Mouse (Mus musculus): ENCODE results near the gene Lamc3. TPM values are rescaled to one million over a fixed set of nuclear protein-coding genes. Genes with fewer than 3 reads are reported as not detected.

Lamc3 gene
- polyA plus RNA-seq, 1 experiment = 4.4 TPM

GRCm38 (mm10) chr2:31957211-31957610 is 70.1 kb downstream of the Lamc3 start:
- Histone ChIP-seq H3K4me1 (ENCODE audit: control insufficient read depth, insufficient read depth, insufficient read length, low read length) (no peaks in the 10 kb centered on the region), H3K27ac (ENCODE audit: insufficient read depth, low read depth, low read length) (no peak overlapping the region), H3K36me3 (ENCODE audit: control insufficient read depth, insufficient read depth, low read length) (no peaks in the 10 kb centered on the region), H3K27me3 (ENCODE audit: control insufficient read depth, insufficient read depth, low read length) (no peaks in the 10 kb centered on the region), H3K4me3 (ENCODE audit: low read depth, low read length) (no peak overlapping the region)
- 84% methylated on average over 10 of the region's 10 CpGs for WGBS
- TF ChIP-seq CTCF (IDR thresholded peaks at IDR 0.05; ENCODE audit: extremely low read depth, insufficient read length, insufficient replicate concordance, low read depth, low read length) = no peak
- no peak for TF ChIP-seq POLR2A (IDR thresholded peaks at IDR 0.05; ENCODE audit: low read depth, low read length)

DNA sequence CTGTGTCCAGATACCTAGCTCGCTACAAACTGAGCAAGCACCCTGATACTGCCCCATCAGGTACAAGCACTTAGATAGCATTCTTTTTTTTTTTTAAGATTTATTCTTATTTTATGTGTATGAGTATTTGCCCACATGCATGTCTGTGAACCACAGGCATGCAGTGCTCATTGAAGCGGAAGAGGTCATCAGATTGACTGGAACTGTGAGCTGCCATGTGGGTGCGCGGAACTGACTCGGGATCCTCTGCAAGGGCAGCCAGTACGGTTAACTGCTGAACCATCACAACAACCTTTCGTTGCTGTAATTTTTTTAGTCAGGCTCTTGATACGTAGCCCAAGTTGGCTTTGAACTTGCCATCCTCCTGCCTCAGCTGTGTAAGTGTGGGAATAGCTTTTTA is 73.9 kb downstream of the Lamc3 start:
- no peak for TF ChIP-seq POLR2A (IDR thresholded peaks at IDR 0.05; ENCODE audit: low read depth, low read length)
- Histone ChIP-seq H3K27me3 (ENCODE audit: control insufficient read depth, insufficient read depth, low read length) (no peaks in the 10 kb centered on the region), H3K27ac (ENCODE audit: insufficient read depth, low read depth, low read length) (no peak overlapping the region), H3K4me3 (ENCODE audit: low read depth, low read length) (no peak overlapping the region), H3K4me1 (ENCODE audit: control insufficient read depth, insufficient read depth, insufficient read length, low read length) (no peaks in the 10 kb centered on the region), H3K36me3 (ENCODE audit: control insufficient read depth, insufficient read depth, low read length) (no peaks in the 10 kb centered on the region)
- WGBS = 95% methylated on average over 8 of the region's 8 CpGs

DNA sequence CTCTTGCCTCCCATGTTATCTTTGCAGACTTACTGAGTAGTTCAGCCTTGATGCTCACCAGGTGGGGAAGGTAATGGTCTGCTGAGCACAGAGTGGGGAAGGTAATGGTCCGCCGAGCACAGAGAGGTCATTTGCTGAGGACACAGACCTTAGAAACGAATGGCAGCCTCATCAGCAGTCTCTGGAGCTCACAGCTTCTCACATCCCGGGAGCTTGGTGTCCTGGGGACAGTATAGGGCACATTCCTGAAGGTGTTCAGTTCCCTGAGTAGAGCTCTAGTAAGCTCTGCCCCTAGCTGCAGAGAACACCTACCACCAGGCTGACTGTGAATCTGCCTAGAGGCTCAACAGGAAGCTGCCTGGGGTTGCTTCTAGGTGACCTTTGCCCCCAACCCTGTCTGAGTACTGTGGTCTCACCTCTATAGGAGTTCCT is 74.7 kb downstream of the Lamc3 start:
- H3K27ac ChIP-seq (ENCODE audit: insufficient read depth, low read depth, low read length) = no peak overlapping the region
- no peak for TF ChIP-seq POLR2A (IDR thresholded peaks at IDR 0.05; ENCODE audit: low read depth, low read length)
- TF ChIP-seq CTCF (IDR thresholded peaks at IDR 0.05; ENCODE audit: extremely low read depth, insufficient read length, insufficient replicate concordance, low read depth, low read length) = no peak
- H3K36me3 ChIP-seq (ENCODE audit: control insufficient read depth, insufficient read depth, low read length) = no peaks in the 10 kb centered on the region
- H3K4me3 ChIP-seq (ENCODE audit: low read depth, low read length) = no peak overlapping the region
- 63% methylated on average over 4 of the region's 4 CpGs for WGBS
- no peaks in the 10 kb centered on the region for H3K4me1 ChIP-seq (ENCODE audit: control insufficient read depth, insufficient read depth, insufficient read length, low read length)
- H3K27me3 ChIP-seq (ENCODE audit: control insufficient read depth, insufficient read depth, low read length) = no peaks in the 10 kb centered on the region

DNA sequence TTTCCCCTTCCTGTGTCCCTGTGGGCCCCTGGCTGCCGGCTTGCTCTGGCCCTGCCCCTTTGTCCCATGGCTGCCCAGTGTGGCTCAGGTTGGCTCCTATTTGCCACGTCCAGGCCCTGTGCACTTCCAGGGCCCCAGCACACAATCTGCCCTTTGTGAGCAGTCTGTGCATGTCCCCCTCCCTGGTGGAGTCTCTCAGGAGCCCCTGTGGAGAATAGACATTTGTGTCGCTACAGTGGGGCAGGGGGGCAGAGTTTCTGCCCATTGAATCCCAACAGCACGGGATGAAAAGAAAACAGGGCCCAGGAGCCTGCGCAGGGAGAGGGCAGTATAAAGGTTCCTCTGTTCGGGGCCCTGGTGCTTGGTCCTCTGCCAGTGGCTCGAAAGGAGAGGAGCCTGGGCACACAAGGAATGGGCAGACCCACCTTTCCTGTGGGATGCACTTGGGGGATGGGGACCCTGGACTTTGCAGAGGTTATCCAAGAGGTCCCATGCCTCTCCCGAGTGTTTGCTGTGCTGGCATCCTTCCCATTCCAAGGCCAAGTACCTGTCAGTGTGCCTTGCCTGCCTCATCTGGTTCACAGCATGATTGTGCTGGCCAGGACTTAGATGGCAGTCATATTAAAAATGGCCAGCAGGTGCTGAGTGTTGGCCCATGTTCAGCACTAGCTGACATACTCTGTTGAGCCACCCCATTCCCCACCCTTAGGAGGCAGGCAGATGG is 75.6 kb downstream of the Lamc3 start:
- no peaks in the 10 kb centered on the region for H3K4me1 ChIP-seq (ENCODE audit: control insufficient read depth, insufficient read depth, insufficient read length, low read length)
- H3K36me3 ChIP-seq (ENCODE audit: control insufficient read depth, insufficient read depth, low read length) = no peaks in the 10 kb centered on the region
- H3K4me3 ChIP-seq (ENCODE audit: low read depth, low read length) = no peak overlapping the region
- TF ChIP-seq POLR2A (IDR thresholded peaks at IDR 0.05; ENCODE audit: low read depth, low read length) = no peak
- no peak for TF ChIP-seq CTCF (IDR thresholded peaks at IDR 0.05; ENCODE audit: extremely low read depth, insufficient read length, insufficient replicate concordance, low read depth, low read length)
- no peak overlapping the region for H3K27ac ChIP-seq (ENCODE audit: insufficient read depth, low read depth, low read length)
- H3K27me3 ChIP-seq (ENCODE audit: control insufficient read depth, insufficient read depth, low read length) = no peaks in the 10 kb centered on the region
- WGBS = 52% methylated on average over 8 of the region's 8 CpGs

- TF ChIP-seq CTCF (IDR thresholded peaks at IDR 0.05; ENCODE audit: extremely low read depth, insufficient read length, insufficient replicate concordance, low read depth, low read length) (no peak), POLR2A (IDR thresholded peaks at IDR 0.05; ENCODE audit: low read depth, low read length) (no peak)
- WGBS = 78% methylated on average over 7 of the region's 7 CpGs
- Histone ChIP-seq H3K27ac (ENCODE audit: insufficient read depth, low read depth, low read length) (no peak overlapping the region), H3K27me3 (ENCODE audit: control insufficient read depth, insufficient read depth, low read length) (no peaks in the 10 kb centered on the region), H3K4me3 (ENCODE audit: low read depth, low read length) (no peak overlapping the region), H3K4me1 (ENCODE audit: control insufficient read depth, insufficient read depth, insufficient read length, low read length) (no peaks in the 10 kb centered on the region), H3K36me3 (ENCODE audit: control insufficient read depth, insufficient read depth, low read length) (no peaks in the 10 kb centered on the region)
These were observed 76.4 kb downstream of the Lamc3 start for GRCm38 (mm10) chr2:31963491-31963890.

DNA sequence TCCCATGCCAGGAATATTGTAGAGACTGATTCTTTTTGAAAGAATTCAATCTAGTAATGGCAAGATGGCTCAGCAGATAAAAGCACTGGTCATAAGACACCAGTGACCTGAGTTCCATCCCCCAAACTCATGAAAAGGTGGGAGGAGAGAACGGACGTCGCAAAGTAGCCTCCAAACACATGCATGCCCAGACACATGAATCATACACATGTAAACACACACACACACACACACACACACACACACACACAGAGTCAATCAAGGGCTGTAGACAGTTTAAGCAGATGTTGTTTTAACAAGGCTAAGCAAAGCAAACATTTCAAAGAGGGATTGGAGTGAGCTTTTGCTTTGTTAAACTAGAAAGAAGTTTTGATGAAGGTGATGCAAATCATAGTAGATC is 77.1 kb downstream of the Lamc3 start:
- no peaks in the 10 kb centered on the region for H3K27me3 ChIP-seq (ENCODE audit: control insufficient read depth, insufficient read depth, low read length)
- TF ChIP-seq CTCF (IDR thresholded peaks at IDR 0.05; ENCODE audit: extremely low read depth, insufficient read length, insufficient replicate concordance, low read depth, low read length) (no peak), POLR2A (IDR thresholded peaks at IDR 0.05; ENCODE audit: low read depth, low read length) (no peak)
- no peak overlapping the region for H3K4me3 ChIP-seq (ENCODE audit: low read depth, low read length)
- H3K27ac ChIP-seq (ENCODE audit: insufficient read depth, low read depth, low read length) = no peak overlapping the region
- no peaks in the 10 kb centered on the region for H3K4me1 ChIP-seq (ENCODE audit: control insufficient read depth, insufficient read depth, insufficient read length, low read length)
- no peaks in the 10 kb centered on the region for H3K36me3 ChIP-seq (ENCODE audit: control insufficient read depth, insufficient read depth, low read length)
- WGBS = 84% methylated on average over 3 of the region's 3 CpGs

DNA sequence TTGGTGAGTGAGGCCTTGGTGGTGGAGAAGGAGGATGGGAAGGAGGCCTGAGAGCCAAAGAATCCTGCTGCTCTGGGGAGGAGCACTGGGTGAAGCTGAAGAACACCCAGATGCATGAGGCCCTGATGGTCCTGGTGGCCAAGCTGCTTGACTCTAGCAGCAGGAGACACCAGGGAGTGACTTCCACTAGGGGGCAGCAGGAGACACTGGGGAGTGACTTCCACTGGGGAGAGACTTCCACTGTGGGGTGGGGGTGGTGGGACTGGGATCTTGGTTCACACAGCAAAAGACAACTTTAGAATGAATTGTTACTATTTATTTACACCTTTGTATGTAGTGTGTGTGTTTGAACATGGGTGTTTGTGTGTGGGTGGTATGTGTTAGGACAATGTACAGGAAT is 78.0 kb downstream of the Lamc3 start:
- Histone ChIP-seq H3K4me3 (ENCODE audit: low read depth, low read length) (no peak overlapping the region), H3K36me3 (ENCODE audit: control insufficient read depth, insufficient read depth, low read length) (no peaks in the 10 kb centered on the region), H3K27me3 (ENCODE audit: control insufficient read depth, insufficient read depth, low read length) (no peaks in the 10 kb centered on the region), H3K4me1 (ENCODE audit: control insufficient read depth, insufficient read depth, insufficient read length, low read length) (no peaks in the 10 kb centered on the region), H3K27ac (ENCODE audit: insufficient read depth, low read depth, low read length) (no peak overlapping the region)
- TF ChIP-seq POLR2A (IDR thresholded peaks at IDR 0.05; ENCODE audit: low read depth, low read length) = no peak
- TF ChIP-seq CTCF (IDR thresholded peaks at IDR 0.05; ENCODE audit: extremely low read depth, insufficient read length, insufficient replicate concordance, low read depth, low read length) = peak; percentile 63; the same call in 1 of the 2 replicates

All from small intestine, adult 2 months (tissue).